Mouse (Mus musculus) bone marrow macrophage, adult 2 months (primary cell): Measurements from ENCODE around the gene Faim2.

Experiments
- CTCF ChIP-seq: IDR thresholded peaks from 2 replicates; pipeline ENCODE4 v1.5.1; 2012; ENCODE audit warnings: low read depth, mild to moderate bottlenecking, low read length, moderate library complexity
- POLR2A ChIP-seq: IDR thresholded peaks from 2 replicates; pipeline ENCODE4 v1.6.1; 2012; ENCODE audit warnings: mild to moderate bottlenecking, low read depth, low read length, borderline replicate concordance

GRCm38 (mm10) chr15:99509840-99510239 lies 18.1 kb downstream of the Faim2 start:
- TF ChIP-seq CTCF: no peak
- TF ChIP-seq POLR2A: no peak
